Mouse (Mus musculus) bone marrow, adult 2 months (tissue): ENCODE measurements around the gene Gm3127.
"Not testable (repeated sequence)": the region's sequence is repeated elsewhere in the genome, so short reads cannot be mapped to it uniquely, and the experiment has no call there.

Experiments used
- CTCF ChIP-seq: fragments of 200-500 bp; IDR thresholded peaks from 2 replicates; pipeline ENCODE4 v1.5.1; 2011; ENCODE audit warnings: low read length, control low read depth; ENCODE audit not compliant: control insufficient read depth, insufficient read depth
- POLR2A ChIP-seq: fragments of 200-500 bp; IDR thresholded peaks from 2 replicates; pipeline ENCODE4 v1.6.1; 2011; ENCODE audit warnings: low read depth, mild to moderate bottlenecking, control low read depth, low read length, borderline replicate concordance; ENCODE audit not compliant: control insufficient read depth

- TF ChIP-seq CTCF, POLR2A: not testable (repeated sequence)
Measured at GRCm38 (mm10) chr14:4164730-4165129, at the start of gene Gm3127.
